Mouse (Mus musculus): Measurements from ENCODE around the gene Gab1. TPM values are rescaled to one million over a fixed set of nuclear protein-coding genes. Genes with fewer than 3 reads are reported as not detected.

Gene Gab1
- polyA plus RNA-seq, 1 experiment from 2014 or later, result 10.4 TPM

DNA sequence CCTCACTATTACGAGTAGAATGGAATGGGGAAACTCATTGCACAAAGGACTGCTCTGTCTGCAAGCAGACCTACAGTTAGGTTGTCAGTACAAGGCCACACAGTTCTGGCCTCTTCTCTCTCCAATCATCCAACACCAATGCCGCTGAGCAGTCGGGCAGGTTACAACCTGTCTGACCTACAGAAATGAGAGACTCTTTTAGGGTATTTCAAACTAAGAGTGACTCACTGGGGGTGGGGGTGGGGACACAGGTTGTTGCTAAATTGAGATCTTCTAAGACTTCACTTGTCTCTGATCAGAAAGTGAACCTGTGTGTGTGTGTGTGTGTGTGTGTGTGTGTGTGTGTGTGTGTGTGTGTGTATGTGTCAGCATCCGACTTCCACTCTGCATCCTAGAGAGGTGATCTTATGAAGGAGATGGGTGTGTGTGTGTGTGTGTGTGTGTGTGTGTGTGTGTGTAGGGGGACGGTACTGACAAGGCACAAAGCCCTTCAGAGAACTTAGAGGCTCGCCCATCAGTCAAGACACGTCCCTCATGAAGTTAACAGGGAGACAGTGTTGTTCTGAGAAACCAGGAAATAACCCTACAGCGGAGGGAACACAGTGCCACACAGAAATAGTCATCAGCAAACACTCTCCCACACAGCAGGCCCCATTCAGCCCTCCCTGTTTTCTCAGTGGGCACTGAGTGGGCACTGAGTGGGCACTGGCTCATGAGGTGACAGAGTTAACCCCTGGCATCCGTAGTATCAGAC is 27.7 kb downstream of the Gab1 start:
- H3K4me2 ChIP-seq, result no peak overlapping the region
- no peak overlapping the region for H3K4me3 ChIP-seq
- ATAC-seq (ENCODE audit: low FRiP score), result no peak
- WGBS, result 77% methylated on average over 9 of the region's 9 CpGs
- no peak overlapping the region for H3K9ac ChIP-seq
- H3K36me3 ChIP-seq, result no peaks in the 10 kb centered on the region
- H3K9me3 ChIP-seq, result no peaks in the 10 kb centered on the region
- H3K27ac ChIP-seq, result no peak overlapping the region
- H3K27me3 ChIP-seq, result no peaks in the 10 kb centered on the region
- H3K4me1 ChIP-seq (replicated peaks), result peaks cover 27% of the 10 kb centered on the region

DNA sequence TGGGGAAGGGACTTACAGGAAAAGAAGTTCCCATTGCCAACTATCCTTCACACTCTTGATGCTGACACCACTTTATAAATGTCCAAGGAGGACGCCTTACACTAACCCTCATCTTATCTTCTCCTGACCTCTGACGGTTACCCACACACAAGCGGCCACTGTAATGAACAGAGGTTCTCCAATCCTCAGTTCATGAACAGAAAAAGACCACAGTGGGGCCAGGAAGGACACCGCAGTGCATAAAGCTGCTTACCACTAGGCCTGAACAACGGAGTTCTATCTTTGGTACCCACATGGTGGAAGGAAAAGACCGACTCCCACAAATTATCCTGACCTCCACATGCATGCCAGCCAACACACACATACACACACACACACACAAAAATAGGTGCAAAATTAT is 28.7 kb downstream of the Gab1 start:
- Histone ChIP-seq H3K27ac (no peak overlapping the region), H3K36me3 (no peaks in the 10 kb centered on the region), H3K27me3 (no peaks in the 10 kb centered on the region), H3K4me3 (no peak overlapping the region), H3K9me3 (no peaks in the 10 kb centered on the region), H3K9ac (no peak overlapping the region), H3K4me2 (no peak overlapping the region), H3K4me1 (replicated peaks) (peaks cover 26% of the 10 kb centered on the region)
- ATAC-seq (ENCODE audit: low FRiP score), result no peak
- 90% methylated on average over 6 of the region's 6 CpGs for WGBS

- Histone ChIP-seq H3K4me2 (no peak overlapping the region), H3K9me3 (no peaks in the 10 kb centered on the region), H3K4me1 (replicated peaks) (peaks cover 29% of the 10 kb centered on the region), H3K36me3 (no peaks in the 10 kb centered on the region), H3K27me3 (no peaks in the 10 kb centered on the region), H3K27ac (no peak overlapping the region), H3K4me3 (no peak overlapping the region), H3K9ac (no peak overlapping the region)
- 91% methylated on average over 4 of the region's 4 CpGs for WGBS
- ATAC-seq (ENCODE audit: low FRiP score), result no peak
Measured at GRCm38 (mm10) chr8:80850013-80850412, 30.3 kb downstream of the Gab1 start.

GRCm38 (mm10) chr8:80848631-80849030 is 31.7 kb downstream of the Gab1 start:
- no peak overlapping the region for H3K4me3 ChIP-seq
- 78% methylated on average over 11 of the region's 11 CpGs for WGBS
- no peak overlapping the region for H3K9ac ChIP-seq
- peaks cover 28% of the 10 kb centered on the region for H3K4me1 ChIP-seq (replicated peaks)
- H3K9me3 ChIP-seq, result no peaks in the 10 kb centered on the region
- no peak overlapping the region for H3K27ac ChIP-seq
- no peaks in the 10 kb centered on the region for H3K27me3 ChIP-seq
- no peaks in the 10 kb centered on the region for H3K36me3 ChIP-seq
- H3K4me2 ChIP-seq, result no peak overlapping the region
- ATAC-seq (ENCODE audit: low FRiP score), result no peak; the same call in 1 of the 2 replicates

DNA sequence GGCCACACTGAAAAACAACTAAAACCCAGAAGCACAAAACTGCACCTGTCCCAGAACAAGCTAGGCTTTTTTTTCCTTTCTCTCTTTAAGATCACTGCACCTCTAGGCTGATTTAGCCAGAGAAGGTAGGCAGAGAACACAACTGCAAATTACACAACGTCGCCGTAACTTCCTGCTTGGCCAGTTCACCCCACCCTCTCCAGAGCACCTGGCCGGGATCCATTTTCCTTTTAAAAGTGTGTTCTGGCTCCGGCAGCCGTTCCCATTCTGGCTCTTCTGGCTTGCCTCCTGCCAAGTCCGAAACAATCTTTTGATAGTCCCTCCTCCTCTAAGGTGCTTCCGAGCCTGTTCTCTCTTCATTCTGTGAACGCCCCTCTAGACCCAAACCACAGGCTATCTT is 32.4 kb downstream of the Gab1 start:
- H3K27ac ChIP-seq, result no peak overlapping the region
- no peak overlapping the region for H3K4me2 ChIP-seq
- 86% methylated on average over 9 of the region's 9 CpGs for WGBS
- H3K36me3 ChIP-seq, result no peaks in the 10 kb centered on the region
- H3K4me1 ChIP-seq (replicated peaks), result peaks cover 20% of the 10 kb centered on the region
- no peaks in the 10 kb centered on the region for H3K27me3 ChIP-seq
- no peak overlapping the region for H3K9ac ChIP-seq
- H3K4me3 ChIP-seq, result no peak overlapping the region
- no peak for ATAC-seq (ENCODE audit: low FRiP score)
- no peaks in the 10 kb centered on the region for H3K9me3 ChIP-seq

GRCm38 (mm10) chr8:80845284-80845683 is 35.0 kb downstream of the Gab1 start:
- H3K4me3 ChIP-seq, result no peak overlapping the region
- no peak overlapping the region for H3K27ac ChIP-seq
- no peak for ATAC-seq (ENCODE audit: low FRiP score)
- no peaks in the 10 kb centered on the region for H3K9me3 ChIP-seq
- H3K27me3 ChIP-seq, result no peaks in the 10 kb centered on the region
- no peak overlapping the region for H3K4me2 ChIP-seq
- H3K9ac ChIP-seq, result no peak overlapping the region
- WGBS, result 88% methylated on average over 13 of the region's 13 CpGs
- H3K4me1 ChIP-seq (replicated peaks), result peaks cover 19% of the 10 kb centered on the region
- H3K36me3 ChIP-seq, result no peaks in the 10 kb centered on the region

DNA sequence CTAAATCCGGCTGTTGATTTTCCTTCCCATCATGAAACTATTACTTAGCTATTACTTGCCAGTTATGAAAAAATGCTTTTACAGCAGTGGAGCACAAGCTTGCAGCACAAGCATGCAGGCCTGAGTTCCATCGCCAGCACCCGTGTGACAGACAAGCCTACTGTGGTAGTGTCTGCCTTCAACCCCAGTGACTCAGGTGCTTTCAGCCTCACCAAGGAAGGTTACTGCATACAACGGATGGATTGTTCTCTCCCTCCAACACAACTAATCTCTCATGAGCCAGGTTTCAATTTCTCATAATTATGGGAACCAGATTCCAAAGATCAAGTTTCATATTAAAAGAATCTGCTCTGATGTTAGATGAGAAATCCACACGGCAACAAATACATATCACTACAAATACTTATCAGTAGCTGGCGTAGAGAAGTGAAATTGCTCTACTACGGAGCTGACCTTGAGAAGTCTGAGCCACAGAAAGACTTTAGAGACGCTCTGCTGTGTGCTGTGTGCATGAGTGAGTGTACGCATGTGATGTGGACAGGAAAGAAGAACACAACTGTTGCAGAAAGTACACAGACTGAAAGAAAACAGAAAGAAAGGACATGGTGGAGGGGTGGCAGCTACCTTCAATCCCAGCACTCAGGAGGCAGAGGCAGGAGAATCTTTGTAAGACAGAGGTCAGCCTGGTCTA is 36.4 kb downstream of the Gab1 start:
- no peak overlapping the region for H3K4me2 ChIP-seq
- no peaks in the 10 kb centered on the region for H3K9me3 ChIP-seq
- H3K4me1 ChIP-seq (replicated peaks), result peaks cover 19% of the 10 kb centered on the region
- H3K27me3 ChIP-seq, result no peaks in the 10 kb centered on the region
- ATAC-seq (ENCODE audit: low FRiP score), result no peak
- no peak overlapping the region for H3K4me3 ChIP-seq
- no peaks in the 10 kb centered on the region for H3K36me3 ChIP-seq
- no peak overlapping the region for H3K9ac ChIP-seq
- H3K27ac ChIP-seq, result no peak overlapping the region
- 92% methylated on average over 9 of the region's 9 CpGs for WGBS

- H3K27ac ChIP-seq, result no peak overlapping the region
- WGBS, result 90% methylated on average over 3 of the region's 3 CpGs
- peaks cover 10% of the 10 kb centered on the region for H3K4me1 ChIP-seq (replicated peaks)
- no peaks in the 10 kb centered on the region for H3K9me3 ChIP-seq
- H3K36me3 ChIP-seq, result no peaks in the 10 kb centered on the region
- ATAC-seq (ENCODE audit: low FRiP score), result 0 out of 2 replicates have a peak, but pooled peaks have one; percentile 26
- H3K4me3 ChIP-seq, result no peak overlapping the region
- no peak overlapping the region for H3K9ac ChIP-seq
- H3K4me2 ChIP-seq, result no peak overlapping the region
- H3K27me3 ChIP-seq, result no peaks in the 10 kb centered on the region
Measured at GRCm38 (mm10) chr8:80842514-80842913, 37.8 kb downstream of the Gab1 start.

DNA sequence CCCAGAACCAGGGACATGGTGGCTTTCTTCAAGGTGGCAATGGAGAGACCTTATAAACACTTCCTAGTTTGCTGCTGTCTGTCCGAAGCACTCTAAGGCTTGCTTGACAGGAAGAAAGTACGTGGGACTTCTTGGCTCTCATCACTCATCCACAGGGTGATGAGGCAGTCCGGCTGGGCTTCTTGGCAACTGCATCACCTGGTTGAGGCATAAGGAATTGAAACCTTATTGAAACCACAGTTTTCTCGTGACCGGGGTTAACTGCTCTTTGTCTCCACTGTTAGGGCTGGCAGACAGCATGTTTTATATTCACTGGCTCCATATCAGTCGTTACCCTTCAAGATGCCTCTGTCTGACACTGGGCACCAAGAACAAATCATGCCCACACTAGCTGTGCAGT is 40.2 kb downstream of the Gab1 start:
- Histone ChIP-seq H3K4me3 (no peak overlapping the region), H3K36me3 (no peaks in the 10 kb centered on the region), H3K27me3 (no peaks in the 10 kb centered on the region), H3K9me3 (no peaks in the 10 kb centered on the region), H3K4me1 (replicated peaks) (peaks cover 2% of the 10 kb centered on the region; the same call in 1 of the 2 replicates), H3K9ac (no peak overlapping the region), H3K27ac (no peak overlapping the region), H3K4me2 (no peak overlapping the region)
- WGBS, result 82% methylated on average over 6 of the region's 6 CpGs
- ATAC-seq (ENCODE audit: low FRiP score), result no peak

- WGBS, result 72% methylated on average over 6 of the region's 6 CpGs
- Histone ChIP-seq H3K9ac (no peak overlapping the region), H3K27ac (no peak overlapping the region), H3K9me3 (no peaks in the 10 kb centered on the region), H3K4me1 (replicated peaks) (peaks cover 6% of the 10 kb centered on the region; the same call in 1 of the 2 replicates), H3K4me3 (no peak overlapping the region), H3K27me3 (no peaks in the 10 kb centered on the region), H3K36me3 (no peaks in the 10 kb centered on the region), H3K4me2 (no peak overlapping the region)
- ATAC-seq (ENCODE audit: low FRiP score), result no peak
Measured at GRCm38 (mm10) chr8:80838199-80838598, 42.1 kb downstream of the Gab1 start.

DNA sequence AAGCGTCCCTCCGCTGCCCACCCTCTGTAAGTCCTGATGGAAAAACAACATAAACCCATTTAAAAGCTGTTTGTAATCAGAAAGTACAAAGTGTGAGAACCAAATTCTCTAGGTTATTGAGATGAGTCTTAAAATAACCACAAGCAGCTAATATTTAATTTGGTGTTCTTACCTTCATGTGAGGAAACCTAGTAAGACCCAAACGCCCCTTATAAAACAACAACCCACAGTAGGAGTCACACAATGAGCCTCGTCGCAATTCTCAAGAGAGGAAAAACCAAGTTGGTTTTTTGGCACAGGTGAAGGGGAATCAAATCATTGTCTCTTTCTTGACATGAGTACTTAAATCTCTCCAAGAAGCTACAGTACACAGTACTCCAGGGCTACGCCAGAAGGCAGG is 44.9 kb downstream of the Gab1 start:
- Histone ChIP-seq H3K4me3 (no peak overlapping the region), H3K27me3 (no peaks in the 10 kb centered on the region), H3K36me3 (no peaks in the 10 kb centered on the region), H3K9ac (no peak overlapping the region), H3K4me2 (no peak overlapping the region), H3K27ac (no peak overlapping the region), H3K4me1 (replicated peaks) (peaks cover 24% of the 10 kb centered on the region), H3K9me3 (no peaks in the 10 kb centered on the region)
- WGBS, result 77% methylated on average over 6 of the region's 6 CpGs
- no peak for ATAC-seq (ENCODE audit: low FRiP score)

DNA sequence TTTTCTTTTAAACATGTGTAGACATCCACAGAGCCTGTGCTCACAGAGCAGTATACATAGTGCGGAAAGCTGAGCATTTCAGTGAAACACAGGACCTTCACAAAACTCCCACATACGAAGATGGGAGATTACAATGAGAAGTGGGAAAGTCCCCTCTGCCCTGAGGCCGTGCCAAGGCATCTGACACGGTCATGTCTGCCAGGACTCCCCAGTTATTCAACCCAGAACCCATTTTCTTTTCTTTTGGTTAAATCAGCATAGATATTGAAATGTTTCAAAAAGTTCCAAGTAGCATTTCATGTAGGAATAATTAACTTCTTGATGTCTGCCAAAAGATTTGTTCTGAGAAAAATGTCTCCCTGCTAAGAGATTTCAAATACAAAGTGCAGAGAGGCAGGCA is 45.9 kb downstream of the Gab1 start:
- Histone ChIP-seq H3K27ac (0 out of 2 replicates have a peak overlapping the region, but pooled peaks have one; percentile 4), H3K9me3 (no peaks in the 10 kb centered on the region), H3K27me3 (no peaks in the 10 kb centered on the region), H3K36me3 (no peaks in the 10 kb centered on the region), H3K4me3 (no peak overlapping the region), H3K9ac (no peak overlapping the region), H3K4me2 (no peak overlapping the region), H3K4me1 (replicated peaks) (peaks cover 29% of the 10 kb centered on the region)
- ATAC-seq (ENCODE audit: low FRiP score), result no peak
- WGBS, result 76% methylated on average over 4 of the region's 4 CpGs

DNA sequence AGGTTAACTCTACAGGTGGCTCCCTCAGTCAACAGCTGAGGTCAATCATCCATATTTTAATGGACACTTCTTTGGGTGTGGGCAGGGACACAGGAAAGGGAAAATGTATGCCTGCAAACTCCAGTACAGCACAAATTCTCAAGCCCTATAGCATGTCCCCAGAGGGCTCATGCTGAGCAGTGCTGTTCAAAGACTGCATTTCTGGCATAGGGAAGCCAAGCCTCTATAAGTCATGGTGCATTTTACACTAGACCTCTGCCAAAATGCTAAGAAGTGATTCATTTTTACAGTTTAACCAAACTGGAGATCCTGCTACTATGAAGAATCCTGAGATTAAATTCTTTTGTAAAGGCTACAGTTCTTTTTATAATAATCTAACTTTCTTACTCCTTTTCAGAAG is 47.8 kb downstream of the Gab1 start:
- H3K4me3 ChIP-seq, result no peak overlapping the region
- H3K9me3 ChIP-seq, result no peaks in the 10 kb centered on the region
- no peak for ATAC-seq (ENCODE audit: low FRiP score)
- peaks cover 29% of the 10 kb centered on the region for H3K4me1 ChIP-seq (replicated peaks)
- no peaks in the 10 kb centered on the region for H3K36me3 ChIP-seq
- H3K4me2 ChIP-seq, result no peak overlapping the region
- H3K27ac ChIP-seq, result no peak overlapping the region
- H3K27me3 ChIP-seq, result no peaks in the 10 kb centered on the region
- no peak overlapping the region for H3K9ac ChIP-seq
